Mouse (Mus musculus): ENCODE results near the gene Bhlhe40. TPM values are rescaled to one million over a fixed set of nuclear protein-coding genes. Genes with fewer than 3 reads are reported as not detected.

Bhlhe40 gene
- polyA plus RNA-seq, 1 experiment from 2014 or later: 22.4 TPM

GRCm38 (mm10) chr6:108705957-108706356 is 45.5 kb downstream of the Bhlhe40 start:
- Histone ChIP-seq H3K9ac (0 out of 2 replicates have a peak overlapping the region, but pooled peaks have one; percentile 31), H3K4me3 (no peak overlapping the region), H3K27ac (ENCODE audit: poor library complexity, severe bottlenecking) (no peak overlapping the region), H3K36me3 (no peaks in the 10 kb centered on the region), H3K27me3 (replicated peaks) (no peaks in the 10 kb centered on the region), H3K4me2 (no peak overlapping the region), H3K9me3 (replicated peaks) (no peaks in the 10 kb centered on the region), H3K4me1 (replicated peaks) (peaks cover 14% of the 10 kb centered on the region)
- 42% methylated on average over 6 of the region's 6 CpGs for WGBS
- ATAC-seq (ENCODE audit: insufficient number of reproducible peaks, low FRiP score): no peak

GRCm38 (mm10) chr6:108706994-108707645 is 46.7 kb downstream of the Bhlhe40 start:
- Histone ChIP-seq H3K4me2 (no peak overlapping the region), H3K9me3 (replicated peaks) (no peaks in the 10 kb centered on the region), H3K27me3 (replicated peaks) (no peaks in the 10 kb centered on the region), H3K27ac (ENCODE audit: poor library complexity, severe bottlenecking) (no peak overlapping the region), H3K9ac (no peak overlapping the region), H3K36me3 (no peaks in the 10 kb centered on the region), H3K4me3 (no peak overlapping the region), H3K4me1 (replicated peaks) (peaks cover 14% of the 10 kb centered on the region)
- no peak for ATAC-seq (ENCODE audit: insufficient number of reproducible peaks, low FRiP score)
- WGBS: 83% methylated on average over 8 of the region's 8 CpGs

- Histone ChIP-seq H3K4me3 (peak overlapping the region; percentile 43), H3K4me1 (replicated peaks) (peaks cover 14% of the 10 kb centered on the region), H3K36me3 (no peaks in the 10 kb centered on the region), H3K9ac (peak overlapping the region; percentile 67), H3K4me2 (peak overlapping the region; percentile 93), H3K27me3 (replicated peaks) (no peaks in the 10 kb centered on the region), H3K9me3 (replicated peaks) (no peaks in the 10 kb centered on the region), H3K27ac (ENCODE audit: poor library complexity, severe bottlenecking) (no peak overlapping the region)
- WGBS: 16% methylated on average over 9 of the region's 9 CpGs
- no peak for ATAC-seq (ENCODE audit: insufficient number of reproducible peaks, low FRiP score)
These were observed 48.7 kb downstream of the Bhlhe40 start for GRCm38 (mm10) chr6:108709131-108709470.

DNA sequence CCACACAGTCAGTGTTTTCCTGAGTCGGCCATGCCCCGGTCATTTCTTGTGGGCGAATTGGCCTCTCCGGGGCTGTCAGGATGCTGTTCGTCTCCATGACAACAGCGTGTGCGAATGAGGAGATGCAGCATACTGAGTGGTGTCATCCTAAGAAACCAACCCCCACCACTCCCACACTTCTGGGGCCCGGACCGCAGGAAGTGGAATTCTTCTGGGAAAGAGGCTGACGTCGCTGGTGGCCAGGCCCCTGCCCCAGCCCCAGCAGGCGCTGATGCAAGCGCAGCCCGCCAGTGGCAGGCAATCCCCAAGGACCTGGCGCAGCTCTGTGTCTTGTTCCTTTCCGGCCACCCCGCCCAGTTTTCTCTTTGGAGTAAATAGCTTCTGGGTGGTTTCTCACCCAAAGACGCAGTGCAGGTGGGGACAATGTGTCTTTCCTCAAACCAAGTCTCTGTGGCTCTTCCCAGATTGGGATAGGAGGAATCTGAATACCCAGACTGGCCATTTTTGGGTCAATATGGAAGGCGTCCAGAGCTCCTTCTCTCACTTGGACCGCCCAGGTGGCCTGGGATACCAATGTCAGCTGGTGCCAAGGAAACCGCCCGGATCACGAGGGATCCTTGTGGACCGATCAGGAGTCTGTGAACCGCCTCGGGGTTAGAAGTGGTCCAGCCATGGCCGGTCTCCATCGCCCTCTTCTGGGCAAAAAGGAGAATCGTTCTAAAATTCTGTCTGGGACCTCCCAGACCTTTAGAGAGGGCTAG is 49.2 kb downstream of the Bhlhe40 start:
- H3K9ac ChIP-seq: peak overlapping the region; percentile 67
- H3K4me2 ChIP-seq: peak overlapping the region; percentile 93
- peak; percentile 81 for ATAC-seq (ENCODE audit: insufficient number of reproducible peaks, low FRiP score)
- no peaks in the 10 kb centered on the region for H3K27me3 ChIP-seq (replicated peaks)
- H3K9me3 ChIP-seq (replicated peaks): no peaks in the 10 kb centered on the region
- H3K4me1 ChIP-seq (replicated peaks): peaks cover 9% of the 10 kb centered on the region
- H3K36me3 ChIP-seq: no peaks in the 10 kb centered on the region
- peak overlapping the region; percentile 43 for H3K4me3 ChIP-seq
- no peak overlapping the region for H3K27ac ChIP-seq (ENCODE audit: poor library complexity, severe bottlenecking)
- under 1% methylated on average over 29 of the region's 29 CpGs for WGBS

DNA sequence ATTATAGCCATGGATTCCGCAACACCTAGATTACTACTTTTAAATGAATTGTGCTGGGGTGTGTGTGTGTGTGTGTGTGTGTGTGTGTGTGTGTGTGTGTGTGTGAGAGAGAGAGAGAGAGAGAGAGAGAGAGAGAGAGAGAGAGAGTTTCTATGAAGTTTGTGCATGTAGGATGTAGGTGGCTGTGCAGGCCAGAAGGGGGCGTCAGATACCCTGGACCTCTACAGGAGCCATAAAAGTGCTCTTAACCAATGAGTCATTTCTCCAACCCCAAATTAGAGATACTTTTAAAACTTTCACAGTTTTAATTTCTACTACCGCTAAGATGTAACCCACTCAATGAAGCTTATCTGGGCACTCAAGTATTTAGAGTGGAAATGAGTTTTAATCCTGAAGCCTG is 50.2 kb downstream of the Bhlhe40 start:
- Histone ChIP-seq H3K27me3 (replicated peaks) (no peaks in the 10 kb centered on the region), H3K9ac (no peak overlapping the region), H3K9me3 (replicated peaks) (no peaks in the 10 kb centered on the region), H3K4me3 (no peak overlapping the region), H3K4me2 (no peak overlapping the region), H3K4me1 (replicated peaks) (peaks cover 7% of the 10 kb centered on the region), H3K27ac (ENCODE audit: poor library complexity, severe bottlenecking) (no peak overlapping the region), H3K36me3 (no peaks in the 10 kb centered on the region)
- 69% methylated on average over 3 of the region's 3 CpGs for WGBS
- no peak for ATAC-seq (ENCODE audit: insufficient number of reproducible peaks, low FRiP score)

- Histone ChIP-seq H3K27ac (ENCODE audit: poor library complexity, severe bottlenecking) (no peak overlapping the region), H3K4me3 (no peak overlapping the region), H3K9ac (no peak overlapping the region), H3K27me3 (replicated peaks) (no peaks in the 10 kb centered on the region), H3K4me2 (no peak overlapping the region), H3K4me1 (replicated peaks) (peaks cover 7% of the 10 kb centered on the region), H3K36me3 (no peaks in the 10 kb centered on the region), H3K9me3 (replicated peaks) (no peaks in the 10 kb centered on the region)
- ATAC-seq (ENCODE audit: insufficient number of reproducible peaks, low FRiP score): no peak
- 67% methylated on average over 4 of the region's 4 CpGs for WGBS
These were observed 50.9 kb downstream of the Bhlhe40 start for GRCm38 (mm10) chr6:108711192-108711964.

DNA sequence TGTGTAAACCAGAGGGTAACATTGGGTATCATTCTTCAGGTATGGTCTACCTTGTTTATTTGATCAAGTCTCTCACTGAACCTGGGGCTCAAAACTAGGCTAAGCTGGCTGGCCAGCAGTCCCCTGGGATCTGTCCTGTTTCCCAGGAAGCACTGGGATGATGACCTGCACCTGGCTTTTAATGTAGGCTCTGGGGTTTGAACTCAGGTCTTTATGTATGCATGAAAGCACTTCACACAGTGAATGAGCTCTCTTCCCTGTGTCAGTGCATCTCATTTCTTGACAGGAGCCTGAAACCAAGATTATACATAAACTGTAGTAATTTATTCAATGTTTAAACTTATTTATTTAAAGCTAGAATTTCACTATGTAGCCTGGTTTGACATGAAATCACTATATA is 51.7 kb downstream of the Bhlhe40 start:
- H3K9me3 ChIP-seq (replicated peaks): no peaks in the 10 kb centered on the region
- no peaks in the 10 kb centered on the region for H3K27me3 ChIP-seq (replicated peaks)
- H3K4me2 ChIP-seq: no peak overlapping the region
- no peaks in the 10 kb centered on the region for H3K36me3 ChIP-seq
- peaks cover 7% of the 10 kb centered on the region for H3K4me1 ChIP-seq (replicated peaks)
- no peak for ATAC-seq (ENCODE audit: insufficient number of reproducible peaks, low FRiP score)
- no peak overlapping the region for H3K4me3 ChIP-seq
- no peak overlapping the region for H3K9ac ChIP-seq
- H3K27ac ChIP-seq (ENCODE audit: poor library complexity, severe bottlenecking): no peak overlapping the region

- no peaks in the 10 kb centered on the region for H3K27me3 ChIP-seq (replicated peaks)
- WGBS: 40% methylated on average over 7 of the region's 7 CpGs
These were observed 52.9 kb downstream of the Bhlhe40 start for GRCm38 (mm10) chr6:108713175-108713974.

More at GRCm38 (mm10) chr6:108713175-108713974, 52.9 kb downstream of the Bhlhe40 start:
- H3K27ac ChIP-seq (ENCODE audit: poor library complexity, severe bottlenecking): no peak overlapping the region
- ATAC-seq (ENCODE audit: insufficient number of reproducible peaks, low FRiP score): no peak
- peaks cover 10% of the 10 kb centered on the region for H3K4me1 ChIP-seq (replicated peaks)
- H3K9me3 ChIP-seq (replicated peaks): no peaks in the 10 kb centered on the region
- no peak overlapping the region for H3K4me3 ChIP-seq
- no peak overlapping the region for H3K4me2 ChIP-seq
- H3K36me3 ChIP-seq: no peaks in the 10 kb centered on the region
- H3K9ac ChIP-seq: no peak overlapping the region

Other genes with a start within 250 kb of the Bhlhe40 start
- 71.6 and 72.6 TPM in 2 replicates for gene Arl8b, start 122.5 kb downstream of the Bhlhe40 start, polyA plus RNA-seq (2016; fragmentation: Nextera tagmentation; extraction: Ambion mirVana)
- gene Edem1, start 168.0 kb downstream of the Bhlhe40 start, polyA plus RNA-seq (2016; fragmentation: Nextera tagmentation; extraction: Ambion mirVana): 15.4 and 15.6 TPM in 2 replicates

Data from heart, embryonic 12.5 days (tissue).